Mouse (Mus musculus) heart, embryonic 13.5 days (tissue): ENCODE measurements at regions not wholly inside any gene's neighbourhood (a gene's known extent, or its start where the extent isn't known, plus 50 kb on each side); places are given as distances from the start of the nearest gene placed in this dataset.
"Not testable (repeated sequence)": the region's sequence is repeated elsewhere in the genome, so short reads cannot be mapped to it uniquely, and the experiment has no call there.

Source experiments
- ATAC-seq: fragments of 200-750 bp; cut with Nextera tagmentation; 2 replicates; pipeline ENCODE4 v1.8.0; 2017; ENCODE audit warnings: moderate TSS enrichment; ENCODE audit not compliant: insufficient number of reproducible peaks, low FRiP score, low TSS enrichment; ENCODE audit errors: extremely low read depth
- H3K27ac ChIP-seq: fragments of 300-500 bp; sonication (generic); replicated peaks from 2 replicates; pipeline ENCODE4 v1.5.1; 2015; ENCODE audit warnings: moderate library complexity, mild to moderate bottlenecking, inconsistent platforms
- H3K27me3 ChIP-seq: fragments of 300-500 bp; sonication (generic); replicated peaks from 2 replicates; pipeline ENCODE4 v1.6.1; 2015; ENCODE audit warnings: mild to moderate bottlenecking, inconsistent platforms
- H3K36me3 ChIP-seq: fragments of 300-500 bp; sonication (generic); 2 replicates; pipeline ENCODE4 v1.6.1; 2015; ENCODE audit warnings: mild to moderate bottlenecking, inconsistent platforms
- H3K4me1 ChIP-seq: fragments of 300-500 bp; sonication (generic); 2 replicates; pipeline ENCODE4 v1.6.1; 2015; ENCODE audit warnings: inconsistent platforms
- H3K4me2 ChIP-seq: fragments of 300-500 bp; sonication (generic); 2 replicates; pipeline ENCODE4 v1.6.1; 2015; ENCODE audit warnings: inconsistent platforms, mild to moderate bottlenecking, moderate library complexity
- H3K4me3 ChIP-seq: fragments of 300-500 bp; sonication (generic); 2 replicates; pipeline ENCODE4 v1.5.1; 2015; ENCODE audit warnings: moderate library complexity, mild to moderate bottlenecking, inconsistent platforms
- H3K9ac ChIP-seq: fragments of 300-500 bp; sonication (generic); 2 replicates; pipeline ENCODE4 v1.6.1; 2015; ENCODE audit warnings: inconsistent platforms, mild to moderate bottlenecking, moderate library complexity
- H3K9me3 ChIP-seq: fragments of 300-500 bp; sonication (generic); 2 replicates; pipeline ENCODE4 v1.6.1; 2016; ENCODE audit warnings: inconsistent platforms
- WGBS: fragments of 180-500 bp; shearing (Covaris S2); methylation state at CpG from one replicate; pipeline ENCODE4 v1.1.7; 2015; ENCODE audit warnings: mixed read lengths; 5-methylcytosine and 5-hydroxymethylcytosine counted together

DNA sequence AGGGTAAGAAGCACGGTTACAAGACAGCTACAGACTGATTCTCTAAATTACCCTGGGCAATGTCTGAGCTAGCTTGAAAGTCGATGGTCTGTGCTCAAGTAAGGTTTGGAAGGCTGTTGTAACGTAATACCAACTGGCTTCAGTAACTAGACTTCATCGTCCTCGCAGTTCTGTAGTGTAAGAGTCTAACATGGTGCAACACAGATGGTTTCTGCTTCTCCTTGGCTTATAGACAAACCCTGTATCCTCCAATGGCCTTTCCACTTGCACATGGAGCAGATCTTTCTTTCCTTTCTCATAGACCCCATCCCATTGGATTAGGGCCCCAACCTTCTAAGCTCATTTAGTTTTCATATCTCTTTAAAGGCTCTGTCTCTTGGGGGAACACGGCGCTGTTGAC lies 160.7 kb downstream of the Enc1 start:
- Histone ChIP-seq H3K36me3 (no peaks in the 10 kb centered on the region), H3K9me3 (peaks cover 4% of the 10 kb centered on the region; the same call in 1 of the 2 replicates)
- 85% methylated on average over 7 of the region's 7 CpGs for WGBS

DNA sequence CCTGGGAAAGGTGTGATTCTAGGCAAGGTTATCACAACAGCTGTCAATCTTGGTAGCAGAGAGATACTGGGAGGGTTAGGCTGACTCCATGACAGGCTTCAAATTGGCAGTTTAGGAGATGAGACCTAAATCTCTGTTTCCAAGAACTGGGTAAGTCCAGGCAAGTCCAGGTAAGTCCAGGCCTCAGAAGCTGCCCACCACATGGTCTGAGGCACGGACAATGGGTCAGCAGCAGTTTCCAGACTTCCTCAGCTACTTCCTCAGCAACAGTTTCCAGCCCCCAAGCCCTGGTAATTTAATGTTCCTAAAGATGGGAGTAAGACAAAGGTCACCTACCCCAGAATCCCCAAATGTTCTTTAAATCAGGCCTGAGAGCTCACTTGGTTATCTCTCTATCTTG lies 157.1 kb downstream of the Enc1 start:
- H3K4me1 ChIP-seq: no peaks in the 10 kb centered on the region
- no peak for ATAC-seq

More for the DNA sequence above, 160.7 kb downstream of the Enc1 start:
- ATAC-seq: no peak
- Histone ChIP-seq H3K27me3 (peaks cover 53% of the 10 kb centered on the region), H3K27ac (no peak overlapping the region), H3K4me2 (no peak overlapping the region), H3K4me1 (peaks cover 3% of the 10 kb centered on the region; the same call in 1 of the 2 replicates), H3K9ac (no peak overlapping the region), H3K4me3 (no peak overlapping the region)

GRCm38 (mm10) chr13:97396899-97397640 lies 156.2 kb downstream of the Enc1 start:
- Histone ChIP-seq H3K27ac (no peak overlapping the region), H3K27me3 (peaks cover 69% of the 10 kb centered on the region), H3K9ac (no peak overlapping the region), H3K9me3 (no peaks in the 10 kb centered on the region), H3K4me2 (no peak overlapping the region), H3K4me3 (no peak overlapping the region), H3K36me3 (no peaks in the 10 kb centered on the region), H3K4me1 (no peaks in the 10 kb centered on the region)
- WGBS: 71% methylated on average over 3 of the region's 3 CpGs
- ATAC-seq: no peak

More for the DNA sequence above, 157.1 kb downstream of the Enc1 start:
- no peaks in the 10 kb centered on the region for H3K36me3 ChIP-seq
- no peak overlapping the region for H3K9ac ChIP-seq
- H3K27ac ChIP-seq: no peak overlapping the region
- no peak overlapping the region for H3K4me3 ChIP-seq
- 76% methylated on average over 1 of the region's 1 CpGs for WGBS
- no peak overlapping the region for H3K4me2 ChIP-seq
- H3K9me3 ChIP-seq: no peaks in the 10 kb centered on the region
- H3K27me3 ChIP-seq: peaks cover 64% of the 10 kb centered on the region

GRCm38 (mm10) chr13:97396286-97396685 lies 155.4 kb downstream of the Enc1 start:
- WGBS: 82% methylated on average over 2 of the region's 2 CpGs
- ATAC-seq, H3K4me3 ChIP-seq, H3K9ac ChIP-seq, H3K36me3 ChIP-seq, H3K4me1 ChIP-seq, H3K4me2 ChIP-seq, H3K9me3 ChIP-seq, H3K27ac ChIP-seq: not testable (repeated sequence)
- H3K27me3 ChIP-seq: peaks cover 67% of the 10 kb centered on the region

GRCm38 (mm10) chr13:97394756-97395454 lies 154.0 kb downstream of the Enc1 start:
- H3K27me3 ChIP-seq: peaks cover 60% of the 10 kb centered on the region
- ATAC-seq: no peak; the same call in 1 of the 2 replicates
- no peak overlapping the region for H3K4me3 ChIP-seq
- no peak overlapping the region for H3K27ac ChIP-seq
- H3K9me3 ChIP-seq: no peaks in the 10 kb centered on the region
- H3K4me2 ChIP-seq: no peak overlapping the region
- H3K36me3 ChIP-seq: no peaks in the 10 kb centered on the region
- H3K9ac ChIP-seq: no peak overlapping the region
- peaks cover 10% of the 10 kb centered on the region for H3K4me1 ChIP-seq
- WGBS: 73% methylated on average over 7 of the region's 7 CpGs

DNA sequence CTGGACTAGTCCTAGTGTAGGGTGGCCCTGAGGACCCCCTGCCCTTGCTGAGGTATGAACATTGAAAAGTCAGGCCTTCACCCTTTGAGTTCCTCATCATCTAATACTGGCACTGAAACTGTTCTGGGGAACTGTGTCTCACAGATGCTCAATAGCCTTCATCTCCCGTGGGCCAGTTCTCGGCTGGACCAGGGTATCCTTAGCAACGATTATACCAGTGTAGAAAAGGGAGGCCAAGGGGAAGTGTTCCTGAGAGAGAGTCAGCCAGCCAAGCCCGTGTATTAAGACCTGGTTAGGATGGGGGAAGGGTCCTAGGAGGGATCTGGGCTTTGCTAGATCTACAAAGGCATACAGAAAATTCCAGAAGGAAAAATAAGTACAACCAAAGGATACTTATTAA lies 153.2 kb downstream of the Enc1 start:
- no peak overlapping the region for H3K4me3 ChIP-seq
- 71% methylated on average over 4 of the region's 4 CpGs for WGBS
- H3K9ac ChIP-seq: no peak overlapping the region
- no peaks in the 10 kb centered on the region for H3K36me3 ChIP-seq
- H3K27me3 ChIP-seq: peaks cover 52% of the 10 kb centered on the region
- H3K4me1 ChIP-seq: peaks cover 14% of the 10 kb centered on the region
- H3K4me2 ChIP-seq: no peak overlapping the region
- ATAC-seq: no peak
- H3K27ac ChIP-seq: no peak overlapping the region
- H3K9me3 ChIP-seq: no peaks in the 10 kb centered on the region

- H3K36me3 ChIP-seq: no peaks in the 10 kb centered on the region
- H3K4me2 ChIP-seq: no peak overlapping the region
- no peak overlapping the region for H3K27ac ChIP-seq
- ATAC-seq: no peak
- WGBS: 83% methylated on average over 7 of the region's 7 CpGs
- H3K27me3 ChIP-seq: peaks cover 48% of the 10 kb centered on the region
- H3K9me3 ChIP-seq: no peaks in the 10 kb centered on the region
- no peak overlapping the region for H3K9ac ChIP-seq
- H3K4me1 ChIP-seq: peaks cover 19% of the 10 kb centered on the region
- no peak overlapping the region for H3K4me3 ChIP-seq
Observed at GRCm38 (mm10) chr13:97393456-97393855, 152.6 kb downstream of the Enc1 start.

GRCm38 (mm10) chr13:97390449-97390930 lies 149.6 kb downstream of the Enc1 start:
- peak overlapping the region; percentile 44; the same call in 1 of the 2 replicates for H3K9ac ChIP-seq
- ATAC-seq: no peak
- 12% methylated on average over 11 of the region's 11 CpGs for WGBS
- H3K9me3 ChIP-seq: no peaks in the 10 kb centered on the region
- peaks cover 54% of the 10 kb centered on the region for H3K27me3 ChIP-seq
- no peak overlapping the region for H3K27ac ChIP-seq
- no peaks in the 10 kb centered on the region for H3K36me3 ChIP-seq
- H3K4me2 ChIP-seq: peak overlapping the region; percentile 62
- peak overlapping the region; percentile 16 for H3K4me3 ChIP-seq
- peaks cover 26% of the 10 kb centered on the region for H3K4me1 ChIP-seq

- Histone ChIP-seq H3K9me3 (no peaks in the 10 kb centered on the region), H3K27ac (no peak overlapping the region), H3K27me3 (peaks cover 55% of the 10 kb centered on the region), H3K4me2 (peak overlapping the region; percentile 31), H3K36me3 (no peaks in the 10 kb centered on the region), H3K4me3 (no peak overlapping the region), H3K9ac (no peak overlapping the region), H3K4me1 (peaks cover 26% of the 10 kb centered on the region)
- ATAC-seq: no peak
- WGBS: 28% methylated on average over 11 of the region's 11 CpGs
Observed at GRCm38 (mm10) chr13:97388851-97389479, 148.1 kb downstream of the Enc1 start.

GRCm38 (mm10) chr13:97386511-97386910 lies 145.6 kb downstream of the Enc1 start:
- no peaks in the 10 kb centered on the region for H3K9me3 ChIP-seq
- H3K4me3 ChIP-seq: no peak overlapping the region
- 41% methylated on average over 3 of the region's 3 CpGs for WGBS
- H3K27ac ChIP-seq: no peak overlapping the region
- no peak overlapping the region for H3K9ac ChIP-seq
- ATAC-seq: no peak
- no peak overlapping the region for H3K4me2 ChIP-seq
- H3K27me3 ChIP-seq: peaks cover 52% of the 10 kb centered on the region
- H3K4me1 ChIP-seq: peaks cover 31% of the 10 kb centered on the region
- H3K36me3 ChIP-seq: no peaks in the 10 kb centered on the region

- WGBS: 82% methylated on average over 8 of the region's 8 CpGs
Observed at GRCm38 (mm10) chr13:97385531-97385930, 144.6 kb downstream of the Enc1 start.

More at GRCm38 (mm10) chr13:97385531-97385930, 144.6 kb downstream of the Enc1 start:
- no peak overlapping the region for H3K27ac ChIP-seq
- ATAC-seq: no peak
- H3K9ac ChIP-seq: no peak overlapping the region
- H3K4me2 ChIP-seq: no peak overlapping the region
- H3K4me3 ChIP-seq: no peak overlapping the region
- H3K36me3 ChIP-seq: no peaks in the 10 kb centered on the region
- peaks cover 52% of the 10 kb centered on the region for H3K27me3 ChIP-seq
- H3K9me3 ChIP-seq: no peaks in the 10 kb centered on the region
- peaks cover 23% of the 10 kb centered on the region for H3K4me1 ChIP-seq
